ENCODE assay signal across 8 mouse cellular contexts in genomic region chr4:133241910-133242309, GRCm38 (mm10). TPM values are rescaled to one million over a fixed set of nuclear protein-coding genes. Genes with fewer than 3 reads are reported as not detected.
DNase-seq lines count a peak whose midpoint lies in the region; ATAC-seq and TF ChIP-seq lines count a peak whose summit lies in the region.

No protein-coding gene starts in this region.

- intact Hi-C loops in heart, postnatal 14 days (cut with DNase I) = no loop called here

- no peak for TF ChIP-seq EP300 in ES-Bruce4 (IDR thresholded peaks at IDR 0.05; ENCODE audit: insufficient read depth, low read depth, low read length)

- ATAC-seq in heart, embryonic 12.5 days (ENCODE audit: insufficient number of reproducible peaks, low FRiP score) = no peak
- 0 out of 2 replicates have a peak, but pooled peaks have one; percentile 1 for ATAC-seq in forebrain, postnatal 0 days
- no peak for ATAC-seq in granulocyte monocyte progenitor cell, adult 5-6 weeks (replicated peaks; ENCODE audit: poor library complexity, severe bottlenecking)

- no peak for TF ChIP-seq POLR2A in ES-Bruce4 (IDR thresholded peaks at IDR 0.05; ENCODE audit: insufficient read depth, low read length)

- H3K4me3 ChIP-seq in heart, embryonic 12.5 days = peak overlapping the region; percentile 63
- H3K4me3 ChIP-seq in ES-Bruce4 (ENCODE audit: low read depth, low read length) (peak overlapping the region; percentile 97), macrophage (ENCODE audit: inconsistent target) (peak overlapping the region; percentile 28; the same call in 1 of the 2 replicates)
- H3K4me3 ChIP-seq in forebrain, postnatal 0 days (ENCODE audit: low read depth, low read length) = peak overlapping the region; percentile 44

- H3K4me1 ChIP-seq in heart, embryonic 12.5 days (replicated peaks) = peaks cover 22% of the 10 kb centered on the region
- no peaks in the 10 kb centered on the region for H3K4me1 ChIP-seq in ES-Bruce4 (ENCODE audit: control insufficient read depth, insufficient read depth, low read length)
- no peaks in the 10 kb centered on the region for H3K4me1 ChIP-seq in forebrain, postnatal 0 days (ENCODE audit: insufficient read depth)

- H3K27me3 ChIP-seq in heart, embryonic 12.5 days (replicated peaks) = peaks cover 50% of the 10 kb centered on the region
- no peaks in the 10 kb centered on the region for H3K27me3 ChIP-seq in ES-Bruce4 (ENCODE audit: control insufficient read depth, insufficient read depth, low read length, poor library complexity, severe bottlenecking)
- H3K27me3 ChIP-seq in forebrain, postnatal 0 days (ENCODE audit: insufficient read depth, low read length) = peaks cover 28% of the 10 kb centered on the region

- no peaks in the 10 kb centered on the region for H3K36me3 ChIP-seq in heart, embryonic 12.5 days
- H3K36me3 ChIP-seq in ES-Bruce4 (ENCODE audit: control insufficient read depth, insufficient read depth, low read length, poor library complexity, severe bottlenecking) (no peaks in the 10 kb centered on the region), macrophage (ENCODE audit: inconsistent target) (no peaks in the 10 kb centered on the region)
- H3K36me3 ChIP-seq in forebrain, postnatal 0 days (ENCODE audit: insufficient read depth) = no peaks in the 10 kb centered on the region

- no peak for DNase-seq in heart, postnatal 14 days
- DNase-seq in forebrain, postnatal 0 days = no peak
- no peak for DNase-seq in urinary bladder, postnatal 36 days (ENCODE audit: low spot score in 2 of 2)
- DNase-seq in right cerebral cortex, postnatal 36 days (ENCODE audit: low spot score in 2 of 2) = no peak

- H3K9ac ChIP-seq in heart, embryonic 12.5 days = no peak overlapping the region
- H3K9ac ChIP-seq in ES-Bruce4 (ENCODE audit: low read depth, poor library complexity, severe bottlenecking) = peak overlapping the region; percentile 76; the same call in 1 of the 2 replicates
- no peak overlapping the region for H3K9ac ChIP-seq in forebrain, postnatal 0 days

- TF ChIP-seq CTCF in ES-Bruce4 (IDR thresholded peaks at IDR 0.05; ENCODE audit: low read depth, low read length) = no peak
- no peak for TF ChIP-seq CTCF in forebrain, postnatal 0 days (IDR thresholded peaks at IDR 0.05; ENCODE audit: low read depth)

- no peaks in the 10 kb centered on the region for H3K9me3 ChIP-seq in heart, embryonic 12.5 days (replicated peaks)
- H3K9me3 ChIP-seq in ES-Bruce4 (replicated peaks; ENCODE audit: control insufficient read depth, insufficient read depth, low read length, poor library complexity, severe bottlenecking) = no peaks in the 10 kb centered on the region
- no peaks in the 10 kb centered on the region for H3K9me3 ChIP-seq in forebrain, postnatal 0 days (ENCODE audit: low read length)

- 24% methylated on average over 11 of the region's 11 CpGs for WGBS in heart, embryonic 12.5 days
- WGBS in forebrain, postnatal 0 days = 33% methylated on average over 11 of the region's 11 CpGs
- WGBS in macrophage (ENCODE audit: missing documents) = 49% methylated on average over 10 of the region's 11 CpGs

- no peak overlapping the region for H3K27ac ChIP-seq in heart, embryonic 12.5 days (ENCODE audit: poor library complexity, severe bottlenecking)
- H3K27ac ChIP-seq in ES-Bruce4 (ENCODE audit: insufficient read depth, low read length) = peak overlapping the region; percentile 48; the same call in 1 of the 2 replicates
- no peak overlapping the region for H3K27ac ChIP-seq in forebrain, postnatal 0 days (ENCODE audit: low read depth, low read length)
- peak overlapping the region; percentile 15; the same call in 1 of the 2 replicates for H3K27ac ChIP-seq in macrophage

- H3K79me2 ChIP-seq in macrophage (ENCODE audit: inconsistent target) = no peaks in the 10 kb centered on the region

- H3K4me2 ChIP-seq in heart, embryonic 12.5 days = peak overlapping the region; percentile 95
- H3K4me2 ChIP-seq in forebrain, postnatal 0 days (ENCODE audit: low read depth) = peak overlapping the region; percentile 77

RNA-seq across cellular contexts. Expression of gene Map3k6, which starts 1.3 kb away (rescaled TPM):
- 2.3 and 3.2 TPM in 2 replicates for polyA plus RNA-seq in heart, embryonic 12.5 days (2016; fragmentation: Nextera tagmentation; extraction: Ambion mirVana)
- 10 to 100 TPM; 22.4 to 22.5 TPM for total RNA-seq in heart, postnatal 14 days (2021)
- 3.8 TPM in 2 replicates for polyA plus RNA-seq in ES-Bruce4 (2011; ENCODE audit: insufficient read depth, insufficient read length, low read depth, missing spikeins)
- 4.7 and 7.2 TPM in 2 replicates for total RNA-seq in forebrain, postnatal 0 days (2014; rRNA removed)
- 4.3 and 4.4 TPM in 2 replicates for polyA plus RNA-seq in forebrain, postnatal 0 days (2015; fragmentation: Nextera tagmentation; extraction: Ambion mirVana)
- 10 to 100 TPM in 18 of 26 experiments, 1 to 10 TPM in 8; 4.9 to 97.2 (median 15.8) TPM for total RNA-seq in macrophage (2018; cell fraction: chromatin; rRNA removed)
- total RNA-seq in macrophage (2018; cell fraction: cytosol; rRNA removed) = 1 to 10 TPM in 24 of 26 experiments, under 1 TPM in 2; 0.66 to 7.7 (median 1.9) TPM
- total RNA-seq in macrophage (2018; cell fraction: nucleus; rRNA removed) = 10 to 100 TPM in 11 of 26 experiments, 1 to 10 TPM in 15; 1.5 to 28.5 (median 6.7) TPM
- 0.98 to 3.1 TPM (median 1.5 TPM) in 3 replicates for polyA plus RNA-seq in macrophage (2018)
- total RNA-seq in granulocyte monocyte progenitor cell, adult 5-6 weeks (2014; fragmentation: Nextera tagmentation) = 0.19 and 2.0 TPM in 2 replicates
- total RNA-seq in granulocyte monocyte progenitor cell, adult 5-6 weeks (2017) = 3.7 and 4.1 TPM in 2 replicates

RNA-seq across cellular contexts. Expression of gene Sytl1, which starts 21.0 kb away (rescaled TPM):
- 0.41 and 0.47 TPM in 2 replicates for polyA plus RNA-seq in heart, embryonic 12.5 days (2016; fragmentation: Nextera tagmentation; extraction: Ambion mirVana)
- total RNA-seq in heart, postnatal 14 days (2021) = 1 to 10 TPM in 1 of 2 experiments, under 1 TPM in 1; 0.84 to 2.4 TPM
- polyA plus RNA-seq in ES-Bruce4 (2011; ENCODE audit: insufficient read depth, insufficient read length, low read depth, missing spikeins) (12.6 and 15.2 TPM in 2 replicates), macrophage (2018) (not detected in 3 replicates)
- total RNA-seq in forebrain, postnatal 0 days (2014; rRNA removed) = 0.69 TPM in 1 of 2 replicates, not detected in the other
- 0.14 and 0.52 TPM in 2 replicates for polyA plus RNA-seq in forebrain, postnatal 0 days (2015; fragmentation: Nextera tagmentation; extraction: Ambion mirVana)
- total RNA-seq in macrophage (2018; cell fraction: chromatin; rRNA removed) = 1 to 10 TPM in 1 of 26 experiments, under 1 TPM in 3, not detected in 22; 0.25 to 1.4 (median 0.33) TPM
- not detected for total RNA-seq in macrophage (2018; cell fraction: cytosol; rRNA removed)
- total RNA-seq in macrophage (2018; cell fraction: nucleus; rRNA removed) = under 1 TPM in 7 of 26 experiments, not detected in 19; 0.18 to 0.48 (median 0.30) TPM
- total RNA-seq in granulocyte monocyte progenitor cell, adult 5-6 weeks (2014; fragmentation: Nextera tagmentation) = 1.8 and 6.1 TPM in 2 replicates
- total RNA-seq in granulocyte monocyte progenitor cell, adult 5-6 weeks (2017) = 2.2 and 2.6 TPM in 2 replicates

RNA-seq across cellular contexts. Expression of gene Gpr3, which starts 29.6 kb away (rescaled TPM):
- 0.27 and 0.37 TPM in 2 replicates for polyA plus RNA-seq in heart, embryonic 12.5 days (2016; fragmentation: Nextera tagmentation; extraction: Ambion mirVana)
- total RNA-seq in heart, postnatal 14 days (2021) = under 1 TPM in 1 of 2 experiments, not detected in 1; 0.22 TPM
- polyA plus RNA-seq in ES-Bruce4 (2011; ENCODE audit: insufficient read depth, insufficient read length, low read depth, missing spikeins) (0.26 and 0.52 TPM in 2 replicates), macrophage (2018) (not detected in 3 replicates)
- total RNA-seq in forebrain, postnatal 0 days (2014; rRNA removed) = 1.1 and 2.2 TPM in 2 replicates
- 2.6 and 2.7 TPM in 2 replicates for polyA plus RNA-seq in forebrain, postnatal 0 days (2015; fragmentation: Nextera tagmentation; extraction: Ambion mirVana)
- total RNA-seq in macrophage (2018; cell fraction: chromatin; rRNA removed) = not detected
- total RNA-seq in macrophage (2018; cell fraction: cytosol; rRNA removed) = under 1 TPM in 1 of 26 experiments, not detected in 25; 0.07 TPM
- total RNA-seq in macrophage (2018; cell fraction: nucleus; rRNA removed) = under 1 TPM in 1 of 26 experiments, not detected in 25; 0.59 TPM
- total RNA-seq in granulocyte monocyte progenitor cell, adult 5-6 weeks (2014; fragmentation: Nextera tagmentation) = not detected in 2 replicates
- 0.36 TPM in 1 of 2 replicates, not detected in the other for total RNA-seq in granulocyte monocyte progenitor cell, adult 5-6 weeks (2017)

RNA-seq across cellular contexts. Expression of gene Cd164l2, which starts 30.0 kb away (rescaled TPM):
- polyA plus RNA-seq in heart, embryonic 12.5 days (2016; fragmentation: Nextera tagmentation; extraction: Ambion mirVana) = 0.34 TPM in 1 of 2 replicates, not detected in the other
- not detected for total RNA-seq in heart, postnatal 14 days (2021)
- polyA plus RNA-seq in ES-Bruce4 (2011; ENCODE audit: insufficient read depth, insufficient read length, low read depth, missing spikeins) (9.6 and 12.4 TPM in 2 replicates), macrophage (2018) (not detected in 3 replicates)
- total RNA-seq in forebrain, postnatal 0 days (2014; rRNA removed) = 2.8 and 4.6 TPM in 2 replicates
- 4.2 and 6.1 TPM in 2 replicates for polyA plus RNA-seq in forebrain, postnatal 0 days (2015; fragmentation: Nextera tagmentation; extraction: Ambion mirVana)
- not detected for total RNA-seq in macrophage (2018; cell fraction: chromatin; rRNA removed)
- total RNA-seq in macrophage (2018; cell fraction: cytosol; rRNA removed) = not detected
- total RNA-seq in macrophage (2018; cell fraction: nucleus; rRNA removed) = 1 to 10 TPM in 1 of 26 experiments, under 1 TPM in 2, not detected in 23; 0.85 to 3.4 (median 0.88) TPM
- total RNA-seq in granulocyte monocyte progenitor cell, adult 5-6 weeks (2014; fragmentation: Nextera tagmentation) = not detected in 2 replicates
- not detected in 2 replicates for total RNA-seq in granulocyte monocyte progenitor cell, adult 5-6 weeks (2017)

RNA-seq across cellular contexts. Expression of gene Tmem222, which starts 35.7 kb away (rescaled TPM):
- 52.4 and 55.2 TPM in 2 replicates for polyA plus RNA-seq in heart, embryonic 12.5 days (2016; fragmentation: Nextera tagmentation; extraction: Ambion mirVana)
- total RNA-seq in heart, postnatal 14 days (2021) = 10 to 100 TPM; 25.1 to 27.0 TPM
- polyA plus RNA-seq in ES-Bruce4 (2011; ENCODE audit: insufficient read depth, insufficient read length, low read depth, missing spikeins) = 28.5 and 32.4 TPM in 2 replicates
- 108 and 125 TPM in 2 replicates for total RNA-seq in forebrain, postnatal 0 days (2014; rRNA removed)
- polyA plus RNA-seq in forebrain, postnatal 0 days (2015; fragmentation: Nextera tagmentation; extraction: Ambion mirVana) = 146 and 157 TPM in 2 replicates
- 10 to 100 TPM; 13.3 to 49.1 (median 32.2) TPM for total RNA-seq in macrophage (2018; cell fraction: chromatin; rRNA removed)
- total RNA-seq in macrophage (2018; cell fraction: cytosol; rRNA removed) = 10 to 100 TPM; 21.9 to 54.9 (median 39.7) TPM
- total RNA-seq in macrophage (2018; cell fraction: nucleus; rRNA removed) = 10 to 100 TPM; 16.4 to 50.7 (median 28.8) TPM
- polyA plus RNA-seq in macrophage (2018) = 20.5 to 42.6 TPM (median 42.2 TPM) in 3 replicates
- total RNA-seq in granulocyte monocyte progenitor cell, adult 5-6 weeks (2014; fragmentation: Nextera tagmentation) = 52.0 and 54.1 TPM in 2 replicates
- total RNA-seq in granulocyte monocyte progenitor cell, adult 5-6 weeks (2017) = 16.0 and 20.0 TPM in 2 replicates

Comparison
In these comparisons a context has a peak if more than half of its experiments do, and no peak if none do; other contexts are left out.
1. H3K27ac ChIP-seq: peak in ES-Bruce4 (single experiment) and macrophage (single experiment); none in heart, embryonic 12.5 days (single experiment) and forebrain, postnatal 0 days (single experiment).
2. H3K4me3 ChIP-seq: peak in every context shown above with its lines; median percentile 97 in ES-Bruce4; 63 in heart, embryonic 12.5 days; 44 in forebrain, postnatal 0 days; 28 in macrophage.